Mouse (Mus musculus) C2C12 (cell line): ENCODE results near the gene 1700023F06Rik.

ENCODE experiments used
- CTCF ChIP-seq: IDR thresholded peaks from one replicate; pipeline ENCODE4 v1.5.1; 2011; ENCODE audit not compliant: control insufficient read depth, insufficient read depth, insufficient read length
- MYOG ChIP-seq: IDR thresholded peaks from one replicate; pipeline ENCODE4 v1.6.1; 2011; ENCODE audit not compliant: control insufficient read depth, insufficient read length; ENCODE audit errors: extremely low read depth

GRCm38 (mm10) chr11:103201664-103202063 is 6.7 kb downstream of the 1700023F06Rik start:
- TF ChIP-seq CTCF (no peak), MYOG (no peak)
